24 mouse cellular contexts compared by ENCODE assay signal in the genomic region with DNA sequence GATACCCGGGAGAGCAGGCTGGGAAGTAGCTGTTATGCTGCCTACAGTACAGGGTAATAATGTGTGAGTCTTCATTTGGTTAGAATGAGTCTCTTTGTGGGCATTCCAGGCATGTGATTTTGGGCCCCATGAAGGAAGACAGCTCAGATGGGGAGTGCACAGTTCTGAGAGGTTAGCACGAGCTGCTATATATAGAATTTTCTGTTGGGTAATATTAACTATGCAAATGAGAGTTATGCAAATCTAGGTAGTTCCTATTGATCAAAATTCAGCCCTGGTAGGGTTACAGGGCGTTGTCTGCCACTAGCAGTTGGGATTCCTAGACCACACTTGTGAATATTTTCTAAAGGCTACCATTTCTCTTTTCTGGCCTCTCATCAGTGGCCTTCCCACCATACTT. TPM values are rescaled to one million over a fixed set of nuclear protein-coding genes. Genes with fewer than 3 reads are reported as not detected.
"Had no signal": no experiment of that assay in that cellular context is flagged by ENCODE, and none has a peak within 500 bp of the region (broad histone marks: within the 10 kb centered on the region; RNA-seq: fewer than 3 reads in every experiment).

No protein-coding gene starts in this region.

- H3K27ac ChIP-seq: intestine, embryonic 15.5 days; layer of hippocampus, adult 2 months; limb, embryonic 10.5 days; limb, embryonic 13.5 days; liver, embryonic 13.5 days; midbrain, embryonic 12.5 days had no signal

- H3K9me3 ChIP-seq: intestine, embryonic 15.5 days; limb, embryonic 10.5 days; limb, embryonic 13.5 days; liver, embryonic 13.5 days; midbrain, embryonic 12.5 days had no signal

- H3K4me2 ChIP-seq: intestine, embryonic 15.5 days; limb, embryonic 13.5 days; liver, embryonic 13.5 days; lung, embryonic 14.5 days; midbrain, embryonic 12.5 days had no signal

- H3K27me3 ChIP-seq: intestine, embryonic 15.5 days; limb, embryonic 13.5 days had no signal

- H3K4me3 ChIP-seq: intestine, embryonic 15.5 days; layer of hippocampus, adult 2 months; limb, embryonic 10.5 days; limb, embryonic 13.5 days; liver, embryonic 13.5 days; midbrain, embryonic 12.5 days had no signal

- H3K9ac ChIP-seq: intestine, embryonic 15.5 days; limb, embryonic 13.5 days; liver, embryonic 13.5 days; lung, embryonic 14.5 days; midbrain, embryonic 12.5 days had no signal

- H3K4me1 ChIP-seq: intestine, embryonic 15.5 days; limb, embryonic 13.5 days; liver, embryonic 13.5 days; midbrain, embryonic 12.5 days had no signal

- DNase-seq: kidney, adult 11 months; kidney, adult 9 months; kidney, postnatal 14 days; layer of hippocampus, adult 9-11 months; liver; liver, embryonic 13.5 days; lung, embryonic 14.5 days; right cerebral cortex, adult 18-20 months; right cerebral cortex, postnatal 14 days; spleen, adult 18-20 months; thymus, adult 2 months; thymus, postnatal 14 days; thymus, postnatal 4 days had no signal

- H3K36me3 ChIP-seq: intestine, embryonic 15.5 days; limb, embryonic 10.5 days; limb, embryonic 13.5 days; liver, embryonic 13.5 days; midbrain, embryonic 12.5 days had no signal

- ATAC-seq: intestine, embryonic 15.5 days; lung, postnatal 0 days; midbrain, embryonic 16.5 days had no signal

RNA-seq across cellular contexts. Expression of a gene that starts 15.6 kb away (rescaled TPM):
- polyA plus RNA-seq: kidney, embryonic 16.5 days; limb, embryonic 10.5 days; limb, embryonic 13.5 days; lung, postnatal 0 days; midbrain, embryonic 12.5 days; midbrain, embryonic 16.5 days; neural tube, embryonic 11.5 days; neural tube, embryonic 14.5 days; testis, adult 2 months had no signal
